Mouse (Mus musculus) heart, postnatal 0 days (tissue): ENCODE data around the gene 1700028K03Rik.

ENCODE experiments used
- CTCF ChIP-seq: IDR thresholded peaks from 2 replicates; pipeline ENCODE4 v1.5.1; 2016; ENCODE audit warnings: antibody characterized with exemption, control low read depth, low read depth
- EP300 ChIP-seq: IDR thresholded peaks from 2 replicates; pipeline ENCODE4 v1.6.1; 2016; ENCODE audit warnings: antibody characterized with exemption, low read depth

GRCm38 (mm10) chr5:107534581-107534980, at the start of gene 1700028K03Rik:
- TF ChIP-seq CTCF (no peak), EP300 (no peak)
